Mouse (Mus musculus) cortical plate, adult 2 months (tissue): ENCODE data around the gene Cbln1.

Source experiments
- CTCF ChIP-seq: fragments of 200-500 bp; IDR thresholded peaks from 2 replicates; pipeline ENCODE4 v1.5.1; 2011; ENCODE audit warnings: mild to moderate bottlenecking, control low read depth, low read length; ENCODE audit not compliant: insufficient read depth; ENCODE audit errors: extremely low read depth
- POLR2A ChIP-seq: fragments of 200-500 bp; IDR thresholded peaks from 2 replicates; pipeline ENCODE4 v1.6.1; 2011; ENCODE audit warnings: mild to moderate bottlenecking, low read length, control low read depth; ENCODE audit not compliant: insufficient read depth; ENCODE audit errors: extremely low read depth

DNA sequence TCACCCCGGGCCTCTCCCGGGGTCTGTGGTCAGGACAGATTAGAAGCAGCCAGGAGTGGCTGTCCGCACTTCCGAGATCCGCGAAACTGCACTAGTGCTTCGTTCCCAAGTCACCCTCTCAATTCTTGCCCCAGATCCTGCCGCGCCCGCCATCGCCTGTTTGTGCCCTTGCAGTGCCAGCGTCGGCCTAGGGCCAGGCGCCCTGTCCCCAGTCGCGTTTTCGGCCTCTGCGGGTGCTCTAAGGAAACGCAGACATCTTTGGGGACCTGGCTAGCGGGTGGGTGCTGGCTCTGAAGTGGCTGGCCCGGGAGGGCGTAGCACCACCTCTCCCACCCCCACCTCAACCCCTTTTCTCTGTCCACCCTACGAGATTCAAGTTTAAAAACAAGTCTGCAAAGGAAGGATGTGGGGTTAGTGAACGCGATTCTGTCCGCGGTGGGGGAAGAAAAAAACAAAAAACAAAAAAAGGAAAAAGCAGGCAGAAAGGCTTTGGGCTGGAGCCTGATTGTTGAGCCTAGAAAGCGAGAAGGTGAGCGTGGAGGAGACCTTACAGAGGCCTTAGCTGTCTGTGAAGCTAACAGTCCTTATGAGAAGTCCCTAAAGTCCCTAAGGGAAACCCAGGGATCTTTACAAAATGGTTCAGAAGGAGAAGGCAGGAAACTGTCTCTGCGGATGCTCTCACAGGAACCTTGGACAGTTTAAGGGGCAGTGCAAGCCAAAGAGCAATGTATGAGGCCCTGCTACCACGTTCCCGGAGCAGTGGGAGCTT is 1.4 kb downstream of the Cbln1 start:
- TF ChIP-seq POLR2A = no peak
- TF ChIP-seq CTCF = no peak
